Mouse (Mus musculus) liver, postnatal 0 days (tissue): ENCODE data around the gene Ndufs2.

Experiments used
- CTCF ChIP-seq: sonication (generic); IDR thresholded peaks from 2 replicates; pipeline ENCODE4 v1.5.1; 2016; ENCODE audit warnings: antibody characterized with exemption, low read depth
- EP300 ChIP-seq: IDR thresholded peaks from 2 replicates; pipeline ENCODE4 v1.6.1; 2016; ENCODE audit warnings: antibody characterized with exemption, low read depth, mild to moderate bottlenecking

- TF ChIP-seq CTCF = no peak
- TF ChIP-seq EP300 = no peak
Measured at GRCm38 (mm10) chr1:171192283-171192682, 58.9 kb downstream of the Ndufs2 start.
